Mouse (Mus musculus): Measurements from ENCODE around the gene Rpl10a.

DNA sequence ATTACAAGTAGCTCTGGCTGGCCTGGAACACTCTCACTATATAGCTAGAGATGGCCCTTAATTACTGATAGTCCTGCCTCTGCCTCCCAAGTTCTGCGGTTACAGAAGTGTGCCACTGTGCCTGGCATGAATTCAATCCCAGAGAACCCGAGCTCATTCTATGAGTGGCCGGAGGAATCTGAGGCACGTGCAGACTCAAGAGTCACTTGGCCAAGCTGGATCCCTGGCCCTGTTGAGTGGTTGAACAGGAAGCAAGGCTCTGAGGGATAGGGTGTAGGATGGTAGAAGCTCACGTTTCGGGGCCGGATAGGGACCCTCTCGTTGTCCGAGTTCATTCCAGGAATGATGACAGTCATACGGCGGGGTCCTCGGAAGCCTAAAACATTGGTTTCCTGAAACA lies 27.6 kb downstream of the Rpl10a start:
- TF ChIP-seq GATA1 (IDR thresholded peaks at IDR 0.05; ENCODE audit: borderline replicate concordance, low read length) (no peak), FLI1 (IDR thresholded peaks at IDR 0.05; ENCODE audit: low read length) (no peak)

Data from megakaryocyte, embryonic 14.5 days (primary cell).